Comparison of ENCODE assay signal across 9 mouse cellular contexts in genomic region chr15:98512799-98513321, GRCm38 (mm10). TPM values are rescaled to one million over a fixed set of nuclear protein-coding genes. Genes with fewer than 3 reads are reported as not detected.
A peak's percentile ranks its signal among the peaks of the same experiment; 100 is the strongest.
DNase-seq lines count a peak whose midpoint lies in the region; ATAC-seq lines count a peak whose summit lies in the region.
"Had no signal": no experiment of that assay in that cellular context is flagged by ENCODE, and none has a peak within 500 bp of the region (broad histone marks: within the 10 kb centered on the region; RNA-seq: fewer than 3 reads in every experiment).

No protein-coding gene starts in this region.

- ATAC-seq in CD4-positive, CD25-positive, alpha-beta regulatory T cell, adult 4 months: no peak

- intact Hi-C loops in heart, postnatal 25 days (cut with DNase I): no loop called here

- DNase-seq in CD4-positive, CD25-positive, alpha-beta regulatory T cell, adult 2 months (ENCODE audit: low read depth, low spot score): peak; percentile 37
- peak; percentile 90 for DNase-seq in A20 (ENCODE audit: low read depth, low spot score)
- DNase-seq in cerebellum, postnatal 25 days: peak; percentile 72 to 83
- peak; percentile 53 for DNase-seq in heart, postnatal 25 days (ENCODE audit: low spot score)
- DNase-seq in lung, postnatal 10 days: peak; percentile 78
- no peak for DNase-seq in thymus, postnatal 10 days (ENCODE audit: low spot score in 2 of 2)
- no peak for DNase-seq in thymus, adult 18-20 months

RNA-seq across cellular contexts. Expression of gene Olfr279, which starts 20.7 kb away (rescaled TPM):
- polyA plus RNA-seq in CD4-positive, CD25-positive, alpha-beta regulatory T cell, adult 4 months (2017; shearing (Covaris generic)): not detected
- not detected for total RNA-seq in heart, postnatal 25 days (2021)
- polyA plus RNA-seq: embryonic facial prominence, embryonic 13.5 days had no signal

RNA-seq across cellular contexts. Expression of gene Kansl2, which starts 21.2 kb away (rescaled TPM):
- 10 to 100 TPM; 27.2 to 36.2 TPM for polyA plus RNA-seq in CD4-positive, CD25-positive, alpha-beta regulatory T cell, adult 4 months (2017; shearing (Covaris generic))
- total RNA-seq in heart, postnatal 25 days (2021): 10 to 100 TPM; 74.0 to 75.6 TPM

RNA-seq across cellular contexts. Expression of gene Lalba, which starts 30.3 kb away (rescaled TPM):
- under 1 TPM in 1 of 2 experiments, not detected in 1; 0.56 TPM for polyA plus RNA-seq in CD4-positive, CD25-positive, alpha-beta regulatory T cell, adult 4 months (2017; shearing (Covaris generic))
- not detected for total RNA-seq in heart, postnatal 25 days (2021)
- polyA plus RNA-seq: embryonic facial prominence, embryonic 13.5 days had no signal

RNA-seq across cellular contexts. Expression of gene OR5BS1P, which starts 43.2 kb away (rescaled TPM):
- polyA plus RNA-seq in CD4-positive, CD25-positive, alpha-beta regulatory T cell, adult 4 months (2017; shearing (Covaris generic)): not detected
- total RNA-seq in heart, postnatal 25 days (2021): not detected
- polyA plus RNA-seq: embryonic facial prominence, embryonic 13.5 days had no signal

RNA-seq across cellular contexts. Expression of gene Ccnt1, which starts 57.9 kb away (rescaled TPM):
- 100 to 1,000 TPM; 103 to 104 TPM for polyA plus RNA-seq in CD4-positive, CD25-positive, alpha-beta regulatory T cell, adult 4 months (2017; shearing (Covaris generic))
- total RNA-seq in heart, postnatal 25 days (2021): 10 to 100 TPM; 31.0 to 31.9 TPM

Comparison
In these comparisons a context has a peak if more than half of its experiments do, and no peak if none do; other contexts are left out.
1. DNase-seq: peak in CD4-positive, CD25-positive, alpha-beta regulatory T cell, adult 2 months (single experiment), A20 (single experiment), cerebellum, postnatal 25 days (2 of 2), heart, postnatal 25 days (single experiment) and lung, postnatal 10 days (single experiment); none in thymus, postnatal 10 days (0 of 2) and thymus, adult 18-20 months (0 of 2).